Mouse (Mus musculus) neural tube, embryonic 13.5 days (tissue): ENCODE data around the gene Gm38393. TPM values are rescaled to one million over a fixed set of nuclear protein-coding genes. Genes with fewer than 3 reads are reported as not detected.

Experiments used
- ATAC-seq: fragments of 200-750 bp; cut with Nextera tagmentation; 2 replicates; pipeline ENCODE4 v1.8.0; 2017; ENCODE audit warnings: low read depth, mild to moderate bottlenecking, moderate TSS enrichment, moderate library complexity
- H3K27ac ChIP-seq: fragments of 300-500 bp; sonication (generic); replicated peaks from 2 replicates; pipeline ENCODE4 v1.5.1; 2015; ENCODE audit warnings: moderate library complexity, mild to moderate bottlenecking, inconsistent platforms
- H3K27me3 ChIP-seq: fragments of 300-500 bp; sonication (generic); 2 replicates; pipeline ENCODE4 v1.6.1; 2015; ENCODE audit warnings: mild to moderate bottlenecking, inconsistent platforms
- H3K36me3 ChIP-seq: fragments of 300-500 bp; sonication (generic); 2 replicates; pipeline ENCODE4 v1.6.1; 2015; ENCODE audit warnings: mild to moderate bottlenecking, inconsistent platforms
- H3K4me1 ChIP-seq: fragments of 300-500 bp; sonication (generic); replicated peaks from 2 replicates; pipeline ENCODE4 v1.6.1; 2015; ENCODE audit warnings: inconsistent platforms
- H3K4me2 ChIP-seq: fragments of 300-500 bp; sonication (generic); 2 replicates; pipeline ENCODE4 v1.6.1; 2015; ENCODE audit warnings: inconsistent platforms, mild to moderate bottlenecking, moderate library complexity
- H3K4me3 ChIP-seq: fragments of 300-500 bp; sonication (generic); 2 replicates; pipeline ENCODE4 v1.5.1; 2015; ENCODE audit warnings: mild to moderate bottlenecking, inconsistent platforms
- H3K9ac ChIP-seq: fragments of 300-500 bp; sonication (generic); 2 replicates; pipeline ENCODE4 v1.6.1; 2015; ENCODE audit warnings: moderate library complexity, mild to moderate bottlenecking, inconsistent platforms
- H3K9me3 ChIP-seq: fragments of 300-500 bp; sonication (generic); 2 replicates; pipeline ENCODE4 v1.6.1; 2016; ENCODE audit warnings: inconsistent platforms
- WGBS: fragments of 180-500 bp; shearing (Covaris S2); methylation state at CpG from one replicate; pipeline ENCODE4 v1.1.7; 2015; 5-methylcytosine and 5-hydroxymethylcytosine counted together
- polyA plus RNA-seq: library from polyadenylated mRNA; unstranded; fragments of >200 nt; fragmentation: Nextera tagmentation; extraction: Ambion mirVana; gene quantifications from 2 replicates; pipeline ENCODE4 v1.2.1, GENCODE M21; 2015

The Gm38393 gene
- 2.6 and 3.2 TPM in 2 replicates for polyA plus RNA-seq

DNA sequence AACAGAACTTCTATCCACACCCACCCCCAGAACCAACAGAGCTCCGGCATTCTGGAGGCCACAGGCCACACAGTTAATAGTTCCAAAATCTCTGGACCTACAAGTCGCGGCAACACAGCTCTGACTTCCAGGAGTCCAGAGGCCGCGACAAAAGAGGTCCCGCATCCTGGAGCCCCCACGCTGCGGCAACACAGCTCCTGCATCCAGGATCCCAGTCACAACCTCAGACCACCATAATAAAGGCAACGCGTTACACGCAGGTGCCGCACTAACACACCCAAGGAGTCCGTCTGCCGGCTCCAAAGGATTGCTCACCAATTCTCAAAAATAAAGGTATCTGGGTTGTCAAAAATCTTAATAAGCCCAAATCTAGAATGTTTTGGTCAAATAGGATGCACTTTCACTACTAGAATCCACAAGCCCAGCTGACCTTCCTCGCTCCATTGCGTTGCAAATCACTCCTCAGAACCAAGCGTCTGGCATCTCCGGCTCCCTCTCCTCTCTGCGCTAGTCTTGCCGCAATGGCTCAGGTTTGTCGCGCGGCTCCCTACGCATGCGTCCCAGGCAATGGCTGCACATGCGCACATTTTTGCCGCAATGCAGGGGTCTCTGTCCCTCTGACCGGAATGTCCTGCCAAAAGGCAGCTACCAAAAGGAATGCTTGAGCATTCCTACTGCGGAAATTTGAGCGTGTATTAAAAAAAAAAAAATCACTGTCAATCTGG lies at the start of gene Gm38393, which contains the start of gene Snurf:
TSS of gene Gm38393 (minus strand) at position 459 of the 725 bp plus-strand sequence.
TSS of gene Snurf (minus strand) at position 444 of the 725 bp plus-strand sequence.
- Histone ChIP-seq H3K27ac (peak within 1 kb of the TSS; percentile 88), H3K9ac (peak within 1 kb of the TSS; percentile 79), H3K9me3 (peaks cover 27% of the 10 kb centered on the region), H3K4me1 (no peaks in the 10 kb centered on the region), H3K4me2 (peak within 1 kb of the TSS; percentile 48), H3K36me3 (no peaks in the 10 kb centered on the region), H3K4me3 (peak within 1 kb of the TSS; percentile 63), H3K27me3 (no peaks in the 10 kb centered on the region)
- 44% methylated on average over 30 of the region's 30 CpGs for WGBS
- ATAC-seq, result peak; percentile 76

DNA sequence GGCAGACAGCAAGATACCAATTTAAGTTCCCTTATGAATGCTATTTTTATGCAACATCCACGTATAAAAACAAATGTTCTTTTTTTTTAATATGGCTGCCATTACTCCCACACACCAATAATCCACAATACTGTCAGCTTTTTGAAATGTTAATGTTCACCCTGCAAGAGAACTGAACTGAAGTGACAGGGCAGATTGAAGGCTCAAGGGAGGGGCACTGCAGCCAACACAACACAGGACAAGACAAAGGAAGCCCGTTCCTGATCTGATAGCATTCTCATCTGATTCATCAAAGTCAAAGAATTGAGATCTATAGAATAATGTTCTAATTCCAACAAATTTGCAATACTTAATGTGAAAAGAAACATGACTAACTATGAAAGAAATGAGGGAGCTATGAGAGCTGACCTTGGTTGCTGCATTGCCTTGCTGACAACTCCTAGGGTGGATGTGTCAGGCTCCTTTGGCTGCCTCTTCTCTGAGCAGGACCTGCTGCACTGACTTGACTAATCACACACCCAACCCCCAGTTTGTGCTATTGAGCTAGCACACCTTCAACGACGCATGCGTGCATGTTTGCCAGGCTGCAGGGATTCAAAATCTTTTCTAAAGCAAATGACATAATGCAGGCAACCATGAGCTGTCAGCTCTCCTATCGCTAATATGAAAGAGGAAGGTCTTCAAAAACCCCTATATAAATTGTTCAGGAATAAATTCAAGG lies 42.8 kb upstream of the Gm38393 start:
- Histone ChIP-seq H3K4me1 (no peaks in the 10 kb centered on the region), H3K27me3 (no peaks in the 10 kb centered on the region), H3K4me2 (no peak overlapping the region), H3K9me3 (no peaks in the 10 kb centered on the region), H3K27ac (no peak overlapping the region), H3K4me3 (no peak overlapping the region), H3K36me3 (no peaks in the 10 kb centered on the region), H3K9ac (no peak overlapping the region)
- no peak for ATAC-seq
- WGBS, result 73% methylated on average over 6 of the region's 6 CpGs

DNA sequence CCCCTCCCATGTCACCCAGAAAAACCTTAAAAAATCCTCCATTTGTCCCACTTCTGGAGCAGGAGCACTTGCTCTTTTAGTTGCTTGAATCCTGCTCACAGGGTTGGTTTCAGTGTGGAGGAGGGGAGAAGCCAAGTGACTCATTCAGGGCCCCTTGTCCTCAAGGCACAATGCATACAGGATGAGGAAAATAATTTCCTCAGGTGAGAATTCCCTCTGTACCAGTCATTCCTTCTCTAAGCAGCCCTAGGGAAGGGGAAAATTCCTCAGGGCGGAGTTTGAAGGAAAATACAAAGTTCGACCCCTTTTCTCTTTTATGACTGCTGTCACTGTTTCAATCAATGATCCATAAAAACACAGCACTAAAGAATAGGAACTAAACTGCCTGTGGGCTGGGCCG lies 8.3 kb upstream of the Gm38393 start:
- no peak overlapping the region for H3K4me2 ChIP-seq
- no peaks in the 10 kb centered on the region for H3K4me1 ChIP-seq
- H3K36me3 ChIP-seq, result no peaks in the 10 kb centered on the region
- H3K9me3 ChIP-seq, result 0 out of 2 replicates have a peak, but pooled peaks cover 4% of the 10 kb centered on the region
- no peak overlapping the region for H3K9ac ChIP-seq
- ATAC-seq, result no peak
- H3K27ac ChIP-seq, result no peak overlapping the region
- WGBS, result 45% methylated on average over 3 of the region's 3 CpGs
- no peak overlapping the region for H3K4me3 ChIP-seq
- H3K27me3 ChIP-seq, result no peaks in the 10 kb centered on the region

DNA sequence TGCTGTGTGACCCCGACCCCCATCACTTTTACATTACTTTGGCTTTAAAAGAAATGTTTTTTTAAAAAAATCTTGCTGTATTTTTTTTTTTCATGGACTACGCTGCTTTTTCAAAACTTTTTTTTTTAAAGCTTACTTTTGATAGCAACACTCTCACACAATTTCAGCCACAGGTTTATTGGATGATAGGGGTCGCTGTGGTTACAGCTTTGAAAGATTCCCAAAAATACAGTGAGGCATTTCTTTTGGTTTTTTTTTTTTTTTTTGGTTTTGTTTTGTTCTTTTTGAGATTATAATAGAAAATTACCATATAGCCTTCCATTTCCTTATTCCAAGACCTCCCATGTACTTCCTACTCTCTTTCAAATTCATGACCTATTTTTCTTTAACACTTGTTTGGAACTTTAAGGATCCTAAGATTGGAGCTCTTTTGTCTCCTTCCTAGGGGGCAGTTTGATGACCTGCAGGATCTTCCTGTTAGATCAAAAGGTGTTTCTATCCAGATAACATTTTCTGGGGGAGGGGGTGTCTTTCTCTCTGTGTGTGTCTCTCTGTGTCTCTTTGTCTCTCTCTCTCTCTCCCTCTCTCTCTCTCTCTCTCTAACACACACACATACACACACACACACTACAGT lies 3.0 kb upstream of the Gm38393 start:
- Histone ChIP-seq H3K9ac (no peak overlapping the region), H3K4me1 (no peaks in the 10 kb centered on the region), H3K27me3 (no peaks in the 10 kb centered on the region), H3K36me3 (no peaks in the 10 kb centered on the region), H3K4me3 (no peak overlapping the region), H3K9me3 (peaks cover 28% of the 10 kb centered on the region), H3K4me2 (no peak overlapping the region), H3K27ac (no peak overlapping the region)
- WGBS, result 51% methylated on average over 3 of the region's 3 CpGs
- ATAC-seq, result no peak

DNA sequence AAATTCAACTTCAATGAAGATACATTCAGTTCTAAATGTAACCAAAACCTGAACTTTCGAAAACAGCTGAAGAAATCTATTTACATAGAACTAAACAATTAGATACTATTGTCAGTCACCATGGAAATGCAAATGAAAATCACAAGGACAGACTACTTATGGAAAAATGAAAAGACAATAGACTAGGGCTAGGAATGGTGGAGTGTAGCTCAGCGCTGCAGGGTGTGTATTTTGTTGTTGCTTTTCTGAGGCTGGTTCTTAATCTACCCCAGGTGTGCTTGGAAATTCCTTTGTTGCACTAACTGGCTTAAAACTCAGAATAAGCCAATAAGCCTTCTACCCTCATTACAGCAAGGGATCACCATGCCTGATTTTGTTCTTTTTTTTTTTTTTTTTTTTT lies 1.4 kb upstream of the Gm38393 start:
- Histone ChIP-seq H3K4me1 (no peaks in the 10 kb centered on the region), H3K27me3 (no peaks in the 10 kb centered on the region), H3K9ac (no peak overlapping the region), H3K36me3 (no peaks in the 10 kb centered on the region), H3K4me3 (no peak overlapping the region), H3K27ac (no peak overlapping the region), H3K4me2 (no peak overlapping the region), H3K9me3 (peaks cover 28% of the 10 kb centered on the region)
- WGBS, result 48% methylated on average over 2 of the region's 2 CpGs
- ATAC-seq, result no peak

DNA sequence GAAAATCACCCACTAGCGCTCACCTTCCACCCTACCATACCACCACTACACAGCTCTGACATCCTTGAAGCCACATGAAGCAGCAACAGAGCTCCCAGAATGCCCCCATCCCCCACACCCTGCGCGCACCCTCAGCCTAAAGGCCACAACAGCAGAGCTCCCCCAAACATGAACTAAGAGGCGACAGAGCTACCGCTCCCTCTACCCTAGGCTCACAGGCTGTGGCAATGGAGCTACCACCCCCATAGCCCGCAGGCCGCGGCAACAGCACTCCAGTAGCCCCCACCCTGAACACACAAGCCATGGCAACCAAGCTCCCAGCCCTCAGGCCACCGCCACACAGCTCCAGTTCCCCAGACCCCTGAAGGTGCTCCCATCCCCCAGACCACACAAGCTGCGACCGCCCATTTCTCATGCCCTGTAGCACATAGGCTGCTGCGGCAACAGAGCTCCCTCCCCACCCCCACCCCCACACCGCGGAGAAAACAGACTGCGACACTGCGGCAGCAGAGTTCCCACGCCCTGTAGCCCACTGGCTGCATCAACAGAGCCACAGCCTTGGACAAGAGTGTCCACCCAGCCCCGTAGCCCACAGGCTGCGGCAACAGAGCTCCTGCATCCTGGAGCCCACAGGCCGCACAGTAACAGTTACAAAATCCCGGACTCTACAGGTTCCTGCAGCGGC lies 801 bp downstream of the Gm38393 start:
- WGBS, result 46% methylated on average over 22 of the region's 22 CpGs

DNA sequence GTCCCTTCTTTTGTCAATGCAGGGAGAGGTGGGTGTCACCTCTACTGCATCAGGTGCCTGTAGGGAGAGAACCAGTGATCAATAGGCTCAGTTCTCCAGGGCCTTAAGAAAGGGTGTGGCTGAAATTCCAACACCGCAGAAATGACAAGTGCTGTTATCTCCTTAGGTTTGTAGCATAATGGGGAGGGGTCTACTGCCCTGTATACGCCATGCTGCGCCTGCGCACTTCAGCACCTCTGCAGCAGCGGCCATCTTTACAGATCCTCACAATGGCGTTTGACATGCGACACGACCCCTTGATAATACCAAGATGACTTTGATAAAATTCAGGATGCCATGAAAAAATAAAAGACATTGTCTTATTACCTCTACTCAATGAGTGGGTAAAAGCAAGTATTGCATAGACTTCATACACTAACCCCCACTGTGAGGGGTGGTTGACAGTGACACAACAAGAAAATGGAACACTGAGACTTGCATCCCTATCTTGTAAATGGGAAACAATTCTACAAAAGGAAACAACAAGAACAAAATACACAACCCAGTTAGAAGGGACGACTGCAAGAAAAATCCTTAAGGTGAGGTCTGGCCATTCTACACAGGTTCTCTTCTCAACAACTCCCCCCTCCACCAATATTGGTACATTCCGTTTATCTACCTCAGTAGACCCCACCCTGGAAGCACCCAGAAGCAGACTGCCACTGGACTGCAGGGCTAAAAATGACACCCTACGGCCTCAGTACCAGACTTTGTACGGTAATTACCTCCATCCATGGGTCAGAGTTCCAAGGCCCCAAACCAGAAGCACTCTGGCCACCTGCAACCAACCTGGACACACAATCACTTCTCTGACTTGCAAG lies 1.6 kb downstream of the Gm38393 start:
- WGBS, result 44% methylated on average over 12 of the region's 12 CpGs
- Histone ChIP-seq H3K4me1 (no peaks in the 10 kb centered on the region), H3K9ac (peak overlapping the region; percentile 79), H3K4me3 (peak overlapping the region; percentile 63), H3K36me3 (no peaks in the 10 kb centered on the region), H3K27me3 (no peaks in the 10 kb centered on the region), H3K27ac (peak overlapping the region; percentile 88), H3K4me2 (peak overlapping the region; percentile 48), H3K9me3 (peaks cover 27% of the 10 kb centered on the region)
- ATAC-seq, result peak; percentile 81

More for the DNA sequence above, 801 bp downstream of the Gm38393 start:
- peak overlapping the region; percentile 79 for H3K9ac ChIP-seq
- H3K9me3 ChIP-seq, result peaks cover 27% of the 10 kb centered on the region
- ATAC-seq, result peak; percentile 87
- peak overlapping the region; percentile 48 for H3K4me2 ChIP-seq
- H3K36me3 ChIP-seq, result no peaks in the 10 kb centered on the region
- no peaks in the 10 kb centered on the region for H3K27me3 ChIP-seq
- H3K4me3 ChIP-seq, result peak overlapping the region; percentile 63
- no peaks in the 10 kb centered on the region for H3K4me1 ChIP-seq
- peak overlapping the region; percentile 88 for H3K27ac ChIP-seq

DNA sequence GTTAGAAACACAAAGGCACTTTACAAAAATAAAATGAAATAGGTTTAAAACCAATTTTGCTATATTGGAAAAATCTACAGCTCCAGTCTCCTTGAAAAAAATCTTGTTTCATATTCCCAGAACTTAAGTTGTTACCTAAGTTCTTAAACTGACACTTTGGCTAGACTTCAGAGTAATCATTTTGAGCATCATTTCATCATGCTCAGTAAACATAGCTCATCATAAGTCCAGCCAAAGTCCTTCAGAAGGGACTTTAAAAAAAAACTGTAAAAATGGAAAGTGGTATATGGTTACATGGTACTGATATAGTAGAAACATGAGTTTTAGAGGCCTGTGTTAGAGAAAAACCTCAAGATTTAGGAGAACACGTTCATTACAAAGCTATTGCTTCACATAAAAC lies 26.2 kb downstream of the Gm38393 start:
- Histone ChIP-seq H3K27ac (no peak overlapping the region), H3K4me1 (no peaks in the 10 kb centered on the region), H3K9ac (no peak overlapping the region), H3K4me2 (no peak overlapping the region), H3K9me3 (no peaks in the 10 kb centered on the region), H3K27me3 (no peaks in the 10 kb centered on the region), H3K4me3 (no peak overlapping the region), H3K36me3 (peaks cover 16% of the 10 kb centered on the region)
- ATAC-seq, result no peak
- WGBS, result 62% methylated on average over 1 of the region's 1 CpGs

Other genes starting within 250 kb of the Gm38393 start
- 472 and 565 TPM in 2 replicates for gene Snurf, start within 50 bp of the Gm38393 start, polyA plus RNA-seq
- 600 and 688 TPM in 2 replicates for gene Snrpn, start 135.2 kb upstream of the Gm38393 start, polyA plus RNA-seq